Mouse (Mus musculus) E14TG2a.4 (cell line): Measurements from ENCODE around the gene Ldlrad2.

Source experiments
- CTCF ChIP-seq: conservative IDR thresholded peaks from 2 replicates; pipeline ENCODE4 v1.5.1; 2014; ENCODE audit warnings: low read length
- NANOG ChIP-seq: IDR thresholded peaks from 2 replicates; pipeline ENCODE4 v1.6.1; 2014; ENCODE audit warnings: borderline replicate concordance, low read length, mixed read lengths
- POU5F1 ChIP-seq: IDR thresholded peaks from 2 replicates; pipeline ENCODE4 v1.6.1; 2014; ENCODE audit warnings: low read length, borderline replicate concordance

- no peak for TF ChIP-seq CTCF
- no peak for TF ChIP-seq POU5F1
- no peak for TF ChIP-seq NANOG
Observed at GRCm38 (mm10) chr4:137527872-137528271, 46.5 kb downstream of the Ldlrad2 start.
